Mouse (Mus musculus) testis, adult 2 months (tissue): Measurements from ENCODE around the gene Tnr. TPM values are rescaled to one million over a fixed set of nuclear protein-coding genes. Genes with fewer than 3 reads are reported as not detected.

Experiments
- H3K27ac ChIP-seq: fragments of 200-500 bp; 2 replicates; pipeline ENCODE4 v1.5.1; 2012; ENCODE audit warnings: low read depth, low read length; ENCODE audit not compliant: control insufficient read depth, insufficient read depth
- H3K27me3 ChIP-seq: fragments of 200-500 bp; 2 replicates; pipeline ENCODE4 v1.6.1; 2012; ENCODE audit warnings: mild to moderate bottlenecking, low read length, moderate library complexity; ENCODE audit not compliant: control insufficient read depth, insufficient read depth
- H3K36me3 ChIP-seq: fragments of 200-500 bp; 2 replicates; pipeline ENCODE4 v1.6.1; 2012; ENCODE audit warnings: mild to moderate bottlenecking, low read length; ENCODE audit not compliant: control insufficient read depth, insufficient read depth
- H3K4me1 ChIP-seq: fragments of 200-500 bp; 2 replicates; pipeline ENCODE4 v1.6.1; 2012; ENCODE audit warnings: low read length; ENCODE audit not compliant: control insufficient read depth, insufficient read depth
- H3K4me3 ChIP-seq: fragments of 200-500 bp; 2 replicates; pipeline ENCODE4 v1.5.1; 2012; ENCODE audit warnings: low read depth, mild to moderate bottlenecking, low read length, moderate library complexity, mixed read lengths; ENCODE audit not compliant: control insufficient read depth
- CTCF ChIP-seq: fragments of 200-500 bp; IDR thresholded peaks from 2 replicates; pipeline ENCODE4 v1.5.1; 2012; ENCODE audit warnings: low read depth, mild to moderate bottlenecking, inconsistent platforms, low read length, moderate library complexity; ENCODE audit not compliant: control insufficient read depth, insufficient read depth, insufficient replicate concordance
- POLR2A ChIP-seq: fragments of 200-500 bp; IDR thresholded peaks from 2 replicates; pipeline ENCODE4 v1.6.1; 2012; ENCODE audit warnings: low read depth, mild to moderate bottlenecking, inconsistent platforms, low read length, moderate library complexity; ENCODE audit not compliant: control insufficient read depth
- polyA plus RNA-seq: library from polyadenylated mRNA; depleted of rRNA; stranded (reverse); fragments of >200 nt; gene quantifications from 2 replicates; pipeline ENCODE4 v1.2.3, GENCODE M21; 2012

Gene Tnr
- polyA plus RNA-seq, 1 experiment = 0.05 TPM

DNA sequence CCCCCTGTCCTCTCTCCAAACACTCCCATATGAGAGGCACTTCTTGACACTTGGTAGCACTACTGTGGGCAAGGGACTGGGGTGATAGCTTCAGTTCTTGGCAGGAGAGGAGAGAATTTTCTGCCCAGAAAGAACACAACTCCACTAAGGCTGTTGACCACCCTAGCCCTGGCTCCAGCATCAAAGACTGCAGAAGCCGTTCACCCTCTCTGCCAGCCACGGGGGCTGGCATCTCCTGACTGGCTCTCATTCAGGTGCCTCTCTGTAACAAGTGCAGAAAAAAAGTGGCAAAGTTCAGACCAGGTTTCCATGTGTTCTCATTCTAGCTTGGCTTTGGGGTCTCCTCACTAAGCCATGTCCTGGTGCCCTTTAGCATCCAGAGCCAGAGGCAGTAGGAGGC, 157.7 kb downstream of the Tnr start:
- no peaks in the 10 kb centered on the region for H3K27me3 ChIP-seq
- TF ChIP-seq CTCF = no peak
- no peak overlapping the region for H3K4me3 ChIP-seq
- no peaks in the 10 kb centered on the region for H3K4me1 ChIP-seq
- no peaks in the 10 kb centered on the region for H3K36me3 ChIP-seq
- H3K27ac ChIP-seq = no peak overlapping the region

DNA sequence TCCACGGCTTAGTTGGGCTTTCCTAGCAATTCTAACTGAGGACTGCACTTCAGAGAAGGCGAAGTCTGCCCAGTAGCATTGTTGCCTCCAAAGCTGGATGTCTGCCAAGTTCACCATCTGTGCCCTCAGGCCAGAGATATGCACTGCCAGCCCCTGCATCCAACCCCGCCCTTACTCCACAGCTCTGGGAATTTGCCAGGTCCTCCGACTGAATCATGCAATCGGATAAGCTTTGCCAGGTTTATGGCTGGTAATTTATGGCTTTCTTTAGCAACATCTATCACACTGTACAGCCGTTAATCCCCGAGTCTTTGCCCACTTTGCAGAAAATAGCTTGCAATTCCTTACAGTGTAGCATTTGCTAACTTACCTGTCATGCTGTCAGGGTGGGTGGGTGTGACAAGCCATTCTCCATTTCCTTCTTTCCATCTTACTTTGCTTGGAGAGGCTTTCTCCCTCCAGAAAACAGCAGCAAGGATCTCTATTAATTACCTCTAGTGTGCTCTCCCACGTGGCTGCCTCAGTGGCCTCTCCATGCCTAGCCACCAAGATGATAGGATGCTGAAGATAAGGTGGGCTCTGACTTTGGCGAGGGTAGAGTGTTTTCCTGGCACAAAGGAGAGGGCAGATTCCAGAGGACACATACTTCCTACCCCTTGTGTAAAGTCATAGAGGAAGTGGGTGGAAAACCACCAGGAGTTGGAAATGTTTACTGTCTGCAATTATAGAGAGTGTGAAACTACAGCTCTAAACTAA, 163.1 kb downstream of the Tnr start:
- H3K4me3 ChIP-seq = no peak overlapping the region
- TF ChIP-seq CTCF = no peak
- TF ChIP-seq POLR2A = no peak
- no peaks in the 10 kb centered on the region for H3K4me1 ChIP-seq
- H3K27me3 ChIP-seq = no peaks in the 10 kb centered on the region
- no peaks in the 10 kb centered on the region for H3K36me3 ChIP-seq
- H3K27ac ChIP-seq = no peak overlapping the region

DNA sequence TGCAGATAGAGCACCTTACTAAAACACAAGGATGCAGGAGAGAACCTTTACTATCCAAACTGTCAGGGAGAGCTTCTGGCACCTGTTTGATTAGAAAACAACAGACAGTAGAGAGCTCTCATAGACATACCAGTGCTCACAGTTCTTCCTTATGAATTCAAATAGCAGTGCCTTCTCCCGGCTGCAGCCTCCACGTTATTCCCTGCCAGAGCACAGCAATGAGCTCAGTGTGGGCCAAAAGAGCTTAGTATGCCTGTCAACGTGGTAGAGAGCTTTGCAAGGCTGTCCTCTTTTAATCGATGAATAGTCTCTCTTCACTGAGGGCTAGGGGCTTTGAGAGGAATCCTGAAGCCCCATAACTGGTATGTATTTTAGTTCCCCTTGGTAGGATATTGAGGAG, 173.1 kb downstream of the Tnr start:
- Histone ChIP-seq H3K27ac (no peak overlapping the region), H3K27me3 (no peaks in the 10 kb centered on the region), H3K4me1 (no peaks in the 10 kb centered on the region), H3K36me3 (no peaks in the 10 kb centered on the region), H3K4me3 (no peak overlapping the region)
- TF ChIP-seq POLR2A (no peak), CTCF (no peak)

DNA sequence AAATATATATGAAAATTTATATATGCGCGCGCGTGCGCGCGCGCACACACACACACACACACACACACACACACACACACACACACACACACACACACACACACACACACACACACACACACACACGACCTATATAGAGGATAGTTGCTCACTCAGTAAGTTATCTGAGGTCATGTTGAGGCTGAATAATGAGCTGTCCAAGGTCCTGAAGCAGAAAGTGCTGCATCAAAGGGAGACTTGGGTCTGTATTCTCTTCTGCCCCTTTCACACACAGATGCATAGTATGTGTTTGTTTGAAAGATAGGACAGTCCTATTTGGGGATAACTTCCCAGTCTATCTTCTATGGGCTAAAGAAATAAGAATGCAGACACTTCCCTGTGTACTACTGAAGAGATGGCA, 178.5 kb downstream of the Tnr start:
- Histone ChIP-seq H3K27me3 (no peaks in the 10 kb centered on the region), H3K27ac (no peak overlapping the region), H3K36me3 (no peaks in the 10 kb centered on the region), H3K4me3 (no peak overlapping the region), H3K4me1 (no peaks in the 10 kb centered on the region)
- TF ChIP-seq CTCF = no peak
- TF ChIP-seq POLR2A = no peak

DNA sequence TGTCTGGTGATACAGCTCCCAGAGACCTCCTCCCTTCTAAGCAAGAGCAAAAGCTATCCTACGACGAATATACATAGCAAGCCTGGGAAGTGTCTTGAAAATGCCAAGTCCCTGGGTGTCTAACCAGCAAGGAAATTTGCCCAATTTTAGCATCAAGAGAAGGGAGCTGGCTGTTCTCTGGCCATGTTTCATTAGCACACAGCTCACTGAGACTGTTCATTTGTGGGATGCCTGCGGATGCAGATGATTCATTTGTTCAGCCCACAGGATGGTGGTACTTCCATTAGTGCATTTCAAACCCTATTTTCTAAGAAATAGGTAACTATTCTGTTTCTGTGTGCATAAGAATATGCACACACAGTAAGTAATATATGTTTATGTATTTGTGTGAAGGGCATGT, 181.4 kb downstream of the Tnr start:
- H3K27ac ChIP-seq = no peak overlapping the region
- H3K4me1 ChIP-seq = no peaks in the 10 kb centered on the region
- no peaks in the 10 kb centered on the region for H3K27me3 ChIP-seq
- no peak for TF ChIP-seq CTCF
- no peaks in the 10 kb centered on the region for H3K36me3 ChIP-seq
- no peak overlapping the region for H3K4me3 ChIP-seq

DNA sequence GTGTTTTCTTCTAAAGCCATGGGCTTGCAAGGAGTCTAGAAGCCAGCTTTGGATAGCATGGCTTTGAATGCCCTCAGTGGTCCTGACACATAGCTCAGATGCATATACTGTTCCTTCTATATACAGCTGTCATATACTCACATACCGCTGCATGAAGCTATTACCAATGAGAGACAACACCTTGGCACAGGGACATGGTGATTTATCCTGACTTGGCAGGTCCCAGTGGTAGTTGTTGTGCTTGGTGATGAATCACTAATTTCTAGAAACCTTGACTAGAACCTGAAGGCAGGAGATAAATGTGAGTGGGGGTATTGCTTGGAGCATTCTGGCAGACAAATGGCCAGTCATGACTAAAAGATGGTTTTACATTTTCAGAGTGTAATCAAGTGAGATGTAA, 192.7 kb downstream of the Tnr start:
- H3K27ac ChIP-seq = no peak overlapping the region

DNA sequence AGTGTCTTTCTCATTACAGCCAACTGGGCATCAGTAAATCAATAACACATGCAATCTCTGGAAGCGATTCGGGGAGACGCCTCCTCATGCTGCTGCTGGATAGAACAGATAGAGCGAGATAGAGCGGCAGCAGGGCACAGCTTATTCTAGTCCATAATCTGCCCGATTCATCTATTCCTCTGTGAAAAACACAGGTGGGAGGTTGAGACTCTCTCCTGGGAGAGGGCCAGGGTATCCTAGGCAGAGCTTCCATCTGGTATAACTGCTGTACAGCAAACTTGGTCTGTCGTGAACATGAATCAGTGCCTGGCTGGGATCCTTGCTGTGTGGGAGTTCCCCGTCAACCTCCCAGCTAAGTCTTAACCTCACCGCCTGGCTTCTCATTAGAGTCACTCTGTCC, 193.4 kb downstream of the Tnr start:
- H3K4me1 ChIP-seq = no peaks in the 10 kb centered on the region
- TF ChIP-seq POLR2A (no peak), CTCF (no peak)
- H3K27me3 ChIP-seq = no peaks in the 10 kb centered on the region
- H3K4me3 ChIP-seq = no peak overlapping the region
- no peak overlapping the region for H3K27ac ChIP-seq
- no peaks in the 10 kb centered on the region for H3K36me3 ChIP-seq

More for the DNA sequence above, 192.7 kb downstream of the Tnr start:
- TF ChIP-seq CTCF = no peak
- TF ChIP-seq POLR2A = no peak
- no peaks in the 10 kb centered on the region for H3K36me3 ChIP-seq
- no peaks in the 10 kb centered on the region for H3K27me3 ChIP-seq
- H3K4me3 ChIP-seq = no peak overlapping the region
- no peaks in the 10 kb centered on the region for H3K4me1 ChIP-seq

DNA sequence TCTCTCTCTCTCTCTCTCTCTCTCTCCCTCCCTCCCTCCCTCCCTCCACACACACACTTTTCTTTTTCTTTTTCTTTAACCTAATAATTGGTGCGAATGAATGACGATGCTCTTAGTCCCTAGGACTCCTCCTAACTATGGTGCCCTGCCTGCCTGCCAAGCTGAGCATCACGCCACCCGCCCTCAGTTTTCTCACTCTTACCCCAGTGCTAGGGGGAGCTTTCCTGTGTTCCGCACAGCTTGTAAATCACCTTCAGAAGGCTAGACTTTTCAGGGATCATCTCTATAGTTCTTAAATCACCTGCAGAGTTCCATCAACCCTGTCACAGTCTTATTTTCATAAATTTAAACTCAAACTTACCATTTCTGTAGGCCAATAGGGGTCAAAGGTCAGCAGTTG, 200.2 kb downstream of the Tnr start:
- H3K27me3 ChIP-seq = no peaks in the 10 kb centered on the region
- TF ChIP-seq CTCF = no peak
- TF ChIP-seq POLR2A = no peak
- H3K27ac ChIP-seq = no peak overlapping the region
- H3K4me1 ChIP-seq = peaks cover 5% of the 10 kb centered on the region; the same call in 1 of the 2 replicates
- no peaks in the 10 kb centered on the region for H3K36me3 ChIP-seq
- no peak overlapping the region for H3K4me3 ChIP-seq
